18 mouse cellular contexts compared by ENCODE assay signal in the genomic region with DNA sequence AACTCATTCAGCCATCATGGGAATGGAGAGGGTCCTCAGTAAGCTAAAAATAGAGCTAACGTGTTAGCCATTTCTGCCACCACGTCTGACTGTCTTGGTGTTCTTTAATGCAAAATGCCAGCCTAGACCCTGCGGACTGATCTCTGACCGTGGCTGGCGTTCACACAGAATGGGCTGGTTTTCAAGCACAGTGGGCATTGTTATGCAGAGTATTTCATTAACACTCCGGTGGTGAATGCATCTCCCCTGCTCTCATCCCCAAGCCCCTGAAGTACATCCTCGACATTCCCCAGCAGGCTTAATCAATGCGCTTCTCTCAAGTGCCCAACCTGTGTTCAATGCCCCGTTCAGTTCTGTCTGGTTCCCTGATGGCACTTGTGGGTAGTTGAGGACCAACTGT.
DNase-seq lines count a peak whose midpoint lies in the region; ATAC-seq lines count a peak whose summit lies in the region.
"Had no signal": no experiment of that assay in that cellular context is flagged by ENCODE, and none has a peak within 500 bp of the region (broad histone marks: within the 10 kb centered on the region; RNA-seq: fewer than 3 reads in every experiment).

No protein-coding gene starts in this region.

- no peak overlapping the region for H3K9ac ChIP-seq in forebrain, embryonic 14.5 days (ENCODE audit: low read length)
- no peak overlapping the region for H3K9ac ChIP-seq in forebrain, embryonic 15.5 days (replicated peaks)
- no peak overlapping the region for H3K9ac ChIP-seq in midbrain, embryonic 16.5 days (ENCODE audit: low read depth, low read length)
- H3K9ac ChIP-seq in midbrain, embryonic 15.5 days = no peak overlapping the region
- H3K9ac ChIP-seq: embryonic facial prominence, embryonic 13.5 days; liver, embryonic 14.5 days had no signal

- WGBS in forebrain, embryonic 14.5 days = 14% methylated on average over 9 of the region's 9 CpGs
- whole genome bisulfite sequencing in forebrain, embryonic 15.5 days = 11% methylated on average over 9 of the region's 9 CpGs
- WGBS in midbrain, embryonic 10.5 days = 18% methylated on average over 9 of the region's 9 CpGs
- 11% methylated on average over 9 of the region's 9 CpGs for WGBS in midbrain, embryonic 16.5 days
- WGBS in midbrain, embryonic 15.5 days = 10% methylated on average over 9 of the region's 9 CpGs

- 0 out of 2 replicates have a peak overlapping the region, but pooled peaks have one; percentile 1 for H3K27ac ChIP-seq in forebrain, embryonic 14.5 days (ENCODE audit: low read depth, low read length)
- H3K27ac ChIP-seq in forebrain, embryonic 15.5 days (replicated peaks) = no peak overlapping the region
- peak overlapping the region; percentile 39; the same call in 1 of the 2 replicates for H3K27ac ChIP-seq in midbrain, embryonic 10.5 days (replicated peaks)
- no peak overlapping the region for H3K27ac ChIP-seq in midbrain, embryonic 16.5 days (ENCODE audit: low read length)
- H3K27ac ChIP-seq in midbrain, embryonic 15.5 days = peak overlapping the region; percentile 53; the same call in 1 of the 2 replicates
- H3K27ac ChIP-seq: embryonic facial prominence, embryonic 13.5 days; liver, embryonic 14.5 days; macrophage; stomach, postnatal 0 days had no signal

- no peak overlapping the region for H3K4me2 ChIP-seq in forebrain, embryonic 14.5 days (ENCODE audit: low read length)
- H3K4me2 ChIP-seq in forebrain, embryonic 15.5 days (replicated peaks) = no peak overlapping the region
- no peak overlapping the region for H3K4me2 ChIP-seq in midbrain, embryonic 16.5 days (ENCODE audit: low read length)
- H3K4me2 ChIP-seq in midbrain, embryonic 15.5 days = no peak overlapping the region
- H3K4me2 ChIP-seq: embryonic facial prominence, embryonic 13.5 days had no signal

- H3K27me3 ChIP-seq in forebrain, embryonic 14.5 days (replicated peaks; ENCODE audit: control insufficient read depth, insufficient read depth, low read length) = no peaks in the 10 kb centered on the region
- H3K27me3 ChIP-seq in forebrain, embryonic 15.5 days = no peaks in the 10 kb centered on the region
- 0 out of 2 replicates have a peak, but pooled peaks cover 5% of the 10 kb centered on the region for H3K27me3 ChIP-seq in midbrain, embryonic 10.5 days (ENCODE audit: low read depth, poor library complexity, severe bottlenecking)
- H3K27me3 ChIP-seq in midbrain, embryonic 16.5 days (ENCODE audit: control insufficient read depth, insufficient read depth, low read depth, low read length) = no peaks in the 10 kb centered on the region
- no peaks in the 10 kb centered on the region for H3K27me3 ChIP-seq in midbrain, embryonic 15.5 days (replicated peaks)
- H3K27me3 ChIP-seq: embryonic facial prominence, embryonic 13.5 days; Patski had no signal

- DNase-seq in forebrain, embryonic 14.5 days (ENCODE audit: low spot score) = peak; percentile 32
- DNase-seq in midbrain, embryonic 10.5 days (ENCODE audit: low spot score) = peak; percentile 29
- peak; percentile 33 for DNase-seq in WW6 (ENCODE audit: low read depth, low spot score)
- DNase-seq: B cell, adult 2 months; cerebellum, adult 8-10 months; gastrocnemius, postnatal 14 days; kidney, adult 2 months; kidney, postnatal 14 days had no signal

- no peaks in the 10 kb centered on the region for H3K9me3 ChIP-seq in forebrain, embryonic 14.5 days (replicated peaks; ENCODE audit: control insufficient read depth, low read length)
- no peaks in the 10 kb centered on the region for H3K9me3 ChIP-seq in forebrain, embryonic 15.5 days
- H3K9me3 ChIP-seq in midbrain, embryonic 10.5 days (replicated peaks) = no peaks in the 10 kb centered on the region
- H3K9me3 ChIP-seq in midbrain, embryonic 16.5 days (replicated peaks; ENCODE audit: control insufficient read depth, low read length, poor library complexity, severe bottlenecking) = no peaks in the 10 kb centered on the region
- H3K9me3 ChIP-seq in midbrain, embryonic 15.5 days = no peaks in the 10 kb centered on the region
- H3K9me3 ChIP-seq: embryonic facial prominence, embryonic 13.5 days had no signal

- ATAC-seq in forebrain, embryonic 14.5 days = no peak
- no peak for ATAC-seq in forebrain, embryonic 15.5 days (replicated peaks)
- no peak for ATAC-seq in midbrain, embryonic 16.5 days
- peak; percentile 34; the same call in 1 of the 2 replicates for ATAC-seq in midbrain, embryonic 15.5 days (replicated peaks)
- ATAC-seq in CD4-positive, CD25-positive, alpha-beta regulatory T cell, adult 4 months = no peak
- ATAC-seq: inflammation-experienced regulatory T-cells, adult 6 months; Patski had no signal

- H3K4me3 ChIP-seq in forebrain, embryonic 14.5 days (ENCODE audit: low read depth, low read length) = no peak overlapping the region
- H3K4me3 ChIP-seq in forebrain, embryonic 15.5 days = no peak overlapping the region
- H3K4me3 ChIP-seq in midbrain, embryonic 10.5 days = no peak overlapping the region
- no peak overlapping the region for H3K4me3 ChIP-seq in midbrain, embryonic 16.5 days (ENCODE audit: low read depth, low read length)
- H3K4me3 ChIP-seq in midbrain, embryonic 15.5 days = no peak overlapping the region
- H3K4me3 ChIP-seq: embryonic facial prominence, embryonic 13.5 days had no signal

- H3K4me1 ChIP-seq in forebrain, embryonic 14.5 days (ENCODE audit: control insufficient read depth, insufficient read depth, low read length) = peaks cover 13% of the 10 kb centered on the region
- peaks cover 31% of the 10 kb centered on the region for H3K4me1 ChIP-seq in forebrain, embryonic 15.5 days
- peaks cover 36% of the 10 kb centered on the region for H3K4me1 ChIP-seq in midbrain, embryonic 10.5 days
- peaks cover 15% of the 10 kb centered on the region for H3K4me1 ChIP-seq in midbrain, embryonic 16.5 days (ENCODE audit: control insufficient read depth, insufficient read depth, low read length)
- peaks cover 25% of the 10 kb centered on the region for H3K4me1 ChIP-seq in midbrain, embryonic 15.5 days

- 0 out of 2 replicates have a peak, but pooled peaks cover 2% of the 10 kb centered on the region for H3K36me3 ChIP-seq in forebrain, embryonic 14.5 days (ENCODE audit: control insufficient read depth, insufficient read depth, low read length)
- H3K36me3 ChIP-seq in forebrain, embryonic 15.5 days = no peaks in the 10 kb centered on the region
- no peaks in the 10 kb centered on the region for H3K36me3 ChIP-seq in midbrain, embryonic 10.5 days
- H3K36me3 ChIP-seq in midbrain, embryonic 16.5 days (ENCODE audit: control insufficient read depth, insufficient read depth, low read length) = no peaks in the 10 kb centered on the region
- no peaks in the 10 kb centered on the region for H3K36me3 ChIP-seq in midbrain, embryonic 15.5 days (replicated peaks)
- H3K36me3 ChIP-seq: embryonic facial prominence, embryonic 13.5 days had no signal

Comparison
In these comparisons a context has a peak if more than half of its experiments do, and no peak if none do; other contexts are left out.
1. H3K27ac ChIP-seq: peak in forebrain, embryonic 14.5 days (single experiment), midbrain, embryonic 10.5 days (single experiment) and midbrain, embryonic 15.5 days (single experiment); none in forebrain, embryonic 15.5 days (single experiment) and midbrain, embryonic 16.5 days (single experiment).
2. Peak in every context shown above with its lines, with median percentiles within 50 percentile points of each other: DNase-seq.